Mouse (Mus musculus): Measurements from ENCODE around the gene Smoc2. TPM values are rescaled to one million over a fixed set of nuclear protein-coding genes. Genes with fewer than 3 reads are reported as not detected.

Gene Smoc2
- polyA plus RNA-seq, 1 experiment from 2014 or later, result 52.3 TPM

- H3K27ac ChIP-seq (replicated peaks in 1 of 2; ENCODE audit: control insufficient read depth in 1 of 2, insufficient read depth in 1 of 2, low read depth in 2 of 2, low read length in 2 of 2), result no peak overlapping the region
- H3K9ac ChIP-seq (ENCODE audit: low read length), result no peak overlapping the region
- H3K4me3 ChIP-seq (ENCODE audit: control insufficient read depth in 1 of 2, insufficient read depth in 1 of 2, low read depth in 1 of 2, low read length in 2 of 2), result no peak overlapping the region
- no peaks in the 10 kb centered on the region for H3K36me3 ChIP-seq (ENCODE audit: control insufficient read depth, insufficient read depth, low read length)
- 30% methylated on average over 8 of the region's 8 CpGs for WGBS
- H3K4me2 ChIP-seq (ENCODE audit: low read length), result no peak overlapping the region
- ATAC-seq (ENCODE audit: insufficient number of reproducible peaks, insufficient read depth, low FRiP score, low read depth), result no peak
- no peaks in the 10 kb centered on the region for H3K4me1 ChIP-seq (ENCODE audit: control insufficient read depth in 2 of 2, insufficient read depth in 2 of 2, low read length in 2 of 2)
- H3K9me3 ChIP-seq (ENCODE audit: control insufficient read depth, low read length), result no peaks in the 10 kb centered on the region
- peaks cover 38% of the 10 kb centered on the region for H3K27me3 ChIP-seq (ENCODE audit: control insufficient read depth, insufficient read depth, low read length)
Measured at GRCm38 (mm10) chr17:14420460-14421046, 141.2 kb downstream of the Smoc2 start.

DNA sequence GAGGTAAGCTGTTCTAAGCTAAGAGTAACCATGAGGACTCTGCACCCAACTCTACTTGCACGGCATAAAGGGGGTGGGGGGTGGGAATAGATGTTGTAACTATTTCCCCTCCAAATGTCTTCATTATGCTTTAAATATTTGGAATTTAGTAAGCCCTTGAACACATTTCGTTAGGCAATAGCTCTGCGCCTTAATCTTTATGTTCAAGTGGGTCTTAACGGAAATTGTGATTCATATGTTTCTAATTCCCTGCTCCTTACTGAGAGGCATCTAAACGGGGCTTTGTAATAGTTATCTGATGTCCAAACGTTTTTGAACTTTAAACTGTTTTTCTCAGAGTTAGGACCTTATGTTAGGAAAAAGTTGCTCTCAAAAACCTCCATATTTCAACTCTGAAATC is 147.2 kb downstream of the Smoc2 start:
- Histone ChIP-seq H3K36me3 (ENCODE audit: control insufficient read depth, insufficient read depth, low read length) (no peaks in the 10 kb centered on the region), H3K4me2 (ENCODE audit: low read length) (no peak overlapping the region), H3K4me3 (ENCODE audit: control insufficient read depth in 1 of 2, insufficient read depth in 1 of 2, low read depth in 1 of 2, low read length in 2 of 2) (no peak overlapping the region), H3K4me1 (ENCODE audit: control insufficient read depth in 2 of 2, insufficient read depth in 2 of 2, low read length in 2 of 2) (no peaks in the 10 kb centered on the region), H3K9ac (ENCODE audit: low read length) (no peak overlapping the region), H3K27ac (replicated peaks in 1 of 2; ENCODE audit: control insufficient read depth in 1 of 2, insufficient read depth in 1 of 2, low read depth in 2 of 2, low read length in 2 of 2) (no peak overlapping the region), H3K27me3 (ENCODE audit: control insufficient read depth, insufficient read depth, low read length) (peaks cover 29% of the 10 kb centered on the region), H3K9me3 (ENCODE audit: control insufficient read depth, low read length) (no peaks in the 10 kb centered on the region)
- no peak for ATAC-seq (ENCODE audit: insufficient number of reproducible peaks, insufficient read depth, low FRiP score, low read depth)
- 55% methylated on average over 6 of the region's 6 CpGs for WGBS

DNA sequence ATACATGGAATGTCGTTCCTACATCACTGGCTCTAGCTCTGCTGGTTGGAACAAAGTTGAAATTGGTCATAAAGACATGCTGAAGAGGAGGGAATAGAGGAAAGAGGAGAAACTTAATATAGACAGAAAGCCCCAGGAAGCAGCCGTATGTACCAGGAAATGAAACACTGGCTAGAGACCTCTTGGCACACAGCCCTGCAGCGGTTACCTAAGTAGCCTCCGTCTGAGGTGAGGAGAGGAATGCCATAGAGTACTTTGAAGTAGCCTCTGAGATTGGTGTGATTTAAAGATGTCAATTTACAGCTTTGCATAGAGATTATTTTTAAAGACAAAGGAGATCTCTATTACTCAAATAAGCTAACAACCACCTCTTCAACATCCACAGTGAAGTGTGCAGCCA is 155.4 kb downstream of the Smoc2 start:
- Histone ChIP-seq H3K36me3 (ENCODE audit: control insufficient read depth, insufficient read depth, low read length) (no peaks in the 10 kb centered on the region), H3K4me3 (ENCODE audit: control insufficient read depth in 1 of 2, insufficient read depth in 1 of 2, low read depth in 1 of 2, low read length in 2 of 2) (no peak overlapping the region), H3K9ac (ENCODE audit: low read length) (no peak overlapping the region), H3K9me3 (ENCODE audit: control insufficient read depth, low read length) (no peaks in the 10 kb centered on the region), H3K4me1 (ENCODE audit: control insufficient read depth in 2 of 2, insufficient read depth in 2 of 2, low read length in 2 of 2) (no peaks in the 10 kb centered on the region), H3K27me3 (ENCODE audit: control insufficient read depth, insufficient read depth, low read length) (peaks cover 17% of the 10 kb centered on the region), H3K27ac (replicated peaks in 1 of 2; ENCODE audit: control insufficient read depth in 1 of 2, insufficient read depth in 1 of 2, low read depth in 2 of 2, low read length in 2 of 2) (no peak overlapping the region), H3K4me2 (ENCODE audit: low read length) (no peak overlapping the region)
- no peak for ATAC-seq (ENCODE audit: insufficient number of reproducible peaks, insufficient read depth, low FRiP score, low read depth)
- 56% methylated on average over 4 of the region's 4 CpGs for WGBS

DNA sequence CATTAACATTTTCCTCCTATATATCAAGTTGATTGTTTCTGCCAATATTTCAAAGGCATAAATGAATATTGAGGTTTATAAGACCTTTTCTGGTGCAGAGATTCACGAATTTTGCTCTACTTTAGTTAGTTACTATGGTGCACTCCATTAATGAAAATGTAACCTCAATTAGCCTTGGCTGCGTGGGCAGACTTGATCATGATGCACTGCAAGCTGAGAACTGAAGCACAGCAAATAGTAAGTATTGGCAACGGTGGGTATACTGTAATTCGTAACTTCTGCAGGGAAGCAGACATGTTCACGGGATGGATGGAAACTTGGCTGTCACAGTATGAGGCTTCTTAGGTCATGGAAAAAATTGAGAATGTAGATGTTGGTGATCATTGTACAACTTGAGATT is 166.3 kb downstream of the Smoc2 start:
- H3K27me3 ChIP-seq (ENCODE audit: control insufficient read depth, insufficient read depth, low read length), result no peaks in the 10 kb centered on the region; the same call in 1 of the 2 replicates
- H3K27ac ChIP-seq (replicated peaks in 1 of 2; ENCODE audit: control insufficient read depth in 1 of 2, insufficient read depth in 1 of 2, low read depth in 2 of 2, low read length in 2 of 2), result no peak overlapping the region
- no peaks in the 10 kb centered on the region for H3K9me3 ChIP-seq (ENCODE audit: control insufficient read depth, low read length)
- H3K4me1 ChIP-seq (ENCODE audit: control insufficient read depth in 2 of 2, insufficient read depth in 2 of 2, low read length in 2 of 2), result no peaks in the 10 kb centered on the region
- no peak overlapping the region for H3K4me3 ChIP-seq (ENCODE audit: control insufficient read depth in 1 of 2, insufficient read depth in 1 of 2, low read depth in 1 of 2, low read length in 2 of 2)
- WGBS, result 74% methylated on average over 5 of the region's 5 CpGs
- no peak for ATAC-seq (ENCODE audit: insufficient number of reproducible peaks, insufficient read depth, low FRiP score, low read depth)
- H3K4me2 ChIP-seq (ENCODE audit: low read length), result no peak overlapping the region
- no peak overlapping the region for H3K9ac ChIP-seq (ENCODE audit: low read length)
- no peaks in the 10 kb centered on the region for H3K36me3 ChIP-seq (ENCODE audit: control insufficient read depth, insufficient read depth, low read length)

DNA sequence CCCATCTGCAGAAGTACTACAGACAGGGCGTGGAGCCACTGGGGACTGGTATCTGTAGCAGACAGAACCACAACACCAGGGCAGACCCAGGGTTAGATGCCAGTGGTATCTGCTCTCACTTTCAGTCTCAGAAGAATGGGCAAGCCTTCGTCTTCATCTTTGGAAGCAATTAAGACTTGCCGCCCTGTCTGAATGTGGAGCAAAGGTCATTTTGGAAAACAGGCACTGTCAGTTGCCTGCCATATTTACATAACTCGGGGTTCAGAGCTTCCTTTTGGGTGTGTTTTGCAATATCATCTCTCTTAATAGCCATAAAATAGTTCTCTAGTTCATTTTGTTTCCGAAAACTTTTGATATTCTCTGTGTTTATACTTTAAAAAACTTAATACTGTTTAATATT is 168.0 kb downstream of the Smoc2 start:
- Histone ChIP-seq H3K27ac (replicated peaks in 1 of 2; ENCODE audit: control insufficient read depth in 1 of 2, insufficient read depth in 1 of 2, low read depth in 2 of 2, low read length in 2 of 2) (no peak overlapping the region), H3K4me3 (ENCODE audit: control insufficient read depth in 1 of 2, insufficient read depth in 1 of 2, low read depth in 1 of 2, low read length in 2 of 2) (no peak overlapping the region), H3K36me3 (ENCODE audit: control insufficient read depth, insufficient read depth, low read length) (no peaks in the 10 kb centered on the region), H3K9ac (ENCODE audit: low read length) (no peak overlapping the region), H3K27me3 (ENCODE audit: control insufficient read depth, insufficient read depth, low read length) (no peaks in the 10 kb centered on the region; the same call in 1 of the 2 replicates), H3K9me3 (ENCODE audit: control insufficient read depth, low read length) (no peaks in the 10 kb centered on the region), H3K4me1 (ENCODE audit: control insufficient read depth in 2 of 2, insufficient read depth in 2 of 2, low read length in 2 of 2) (no peaks in the 10 kb centered on the region), H3K4me2 (ENCODE audit: low read length) (no peak overlapping the region)
- no peak for ATAC-seq (ENCODE audit: insufficient number of reproducible peaks, insufficient read depth, low FRiP score, low read depth)
- WGBS, result 73% methylated on average over 5 of the region's 5 CpGs

Other genes with a start within 250 kb of the Smoc2 start
- not detected in 2 replicates for gene Gm7358, start 220.0 kb upstream of the Smoc2 start, polyA plus RNA-seq (2014; fragmentation: Nextera tagmentation; extraction: Ambion mirVana)
- 2.4 and 3.1 TPM in 2 replicates for gene Dact2, start 75.2 kb upstream of the Smoc2 start, polyA plus RNA-seq (2014; fragmentation: Nextera tagmentation; extraction: Ambion mirVana)

Data from heart, embryonic 14.5 days (tissue).